Mouse (Mus musculus) heart, postnatal 10 days (tissue): Measurements from ENCODE around the gene Plcg1. TPM values are rescaled to one million over a fixed set of nuclear protein-coding genes. Genes with fewer than 3 reads are reported as not detected.

Experiments used
- DNase-seq, 2 experiments: peaks; one replicate each; pipeline ENCODE4 v3.0.0; 2021
- intact Hi-C: fragments of 180-260 bp; cut with DNase I; formaldehyde crosslinking; loops from one replicate; pipeline ENCODE4 v1.15.1; 2025
- total RNA-seq, 2 experiments: library from RNA; stranded (reverse); gene quantifications; 2 replicates each; pipeline ENCODE4 v1.2.3; 2021

The Plcg1 gene
- total RNA-seq, 2 experiments from 2014 or later: 97.2 to 99.0 TPM

- no peak for DNase-seq
- intact Hi-C loops: no loop called here
Observed at GRCm38 (mm10) chr2:160810802-160811201, 79.7 kb downstream of the Plcg1 start.

Other genes starting within 250 kb of the Plcg1 start
- gene Top1, start 85.4 kb upstream of the Plcg1 start, total RNA-seq: 10 to 100 TPM; 53.1 to 65.1 TPM
- 10 to 100 TPM; 39.1 to 56.8 TPM for gene Zhx3, start 141.7 kb downstream of the Plcg1 start, total RNA-seq
- gene Lpin3, start 149.4 kb downstream of the Plcg1 start, total RNA-seq: 1 to 10 TPM; 2.3 to 5.1 TPM
- gene Emilin3, start 181.0 kb downstream of the Plcg1 start, total RNA-seq: 10 to 100 TPM; 13.0 to 14.5 TPM